Mouse (Mus musculus): ENCODE data around the gene Chac1.

DNA sequence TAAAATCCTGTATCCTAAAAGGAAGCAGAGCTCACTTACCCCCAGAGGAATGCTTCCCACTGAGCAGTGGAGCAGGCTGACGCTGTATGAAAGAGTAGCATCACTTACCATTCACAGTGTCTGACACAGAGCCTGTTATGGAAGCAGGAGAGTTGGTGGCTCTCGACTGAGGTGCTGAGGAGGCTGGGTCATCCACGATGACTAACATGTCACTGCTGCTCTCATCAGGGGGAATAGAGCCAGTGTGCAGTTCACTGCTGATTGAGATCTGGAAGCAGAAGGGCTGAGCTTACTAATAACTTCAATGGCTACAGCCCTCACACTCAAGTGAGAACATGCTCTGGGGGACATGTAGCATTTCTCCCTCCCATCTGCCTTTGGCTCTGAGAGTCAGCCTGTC, 28.4 kb downstream of the Chac1 start:
- TF ChIP-seq CTCF (IDR thresholded peaks at IDR 0.05; ENCODE audit: low read depth): no peak
- no peak for TF ChIP-seq EP300 (optimal IDR thresholded peaks at IDR 0.05)
